Mouse (Mus musculus) ES-CJ7 (cell line): ENCODE measurements around the gene Snd1.
"Not testable (repeated sequence)": the region's sequence is repeated elsewhere in the genome, so short reads cannot be mapped to it uniquely, and the experiment has no call there.

Experiments used
- DNase-seq: peaks from one replicate; pipeline ENCODE4 v3.0.0; 2011; ENCODE audit warnings: low read depth, low spot score

The Snd1 gene

GRCm38 (mm10) chr6:28486008-28486407 is 11.1 kb downstream of the Snd1 start:
- DNase-seq, result no peak

GRCm38 (mm10) chr6:28486471-28486870 is 11.5 kb downstream of the Snd1 start:
- no peak for DNase-seq

GRCm38 (mm10) chr6:28486905-28487304 is 12.0 kb downstream of the Snd1 start:
- DNase-seq, result no peak

- DNase-seq, result no peak
These were observed 13.4 kb downstream of the Snd1 start for GRCm38 (mm10) chr6:28488204-28488851.

GRCm38 (mm10) chr6:28490612-28491011 is 15.7 kb downstream of the Snd1 start:
- DNase-seq, result no peak

- no peak for DNase-seq
These were observed 16.3 kb downstream of the Snd1 start for GRCm38 (mm10) chr6:28491198-28491597.

GRCm38 (mm10) chr6:28497837-28498236 is 22.9 kb downstream of the Snd1 start:
- no peak for DNase-seq

GRCm38 (mm10) chr6:28502576-28502975 is 27.6 kb downstream of the Snd1 start:
- no peak for DNase-seq

- DNase-seq, result no peak
These were observed 28.2 kb downstream of the Snd1 start for GRCm38 (mm10) chr6:28503148-28503547.

GRCm38 (mm10) chr6:28504611-28505010 is 29.7 kb downstream of the Snd1 start:
- no peak for DNase-seq

GRCm38 (mm10) chr6:28507759-28508158 is 32.8 kb downstream of the Snd1 start:
- DNase-seq, result no peak

- no peak for DNase-seq
These were observed 39.3 kb downstream of the Snd1 start for GRCm38 (mm10) chr6:28514195-28514594.

- no peak for DNase-seq
These were observed 40.0 kb downstream of the Snd1 start for GRCm38 (mm10) chr6:28514830-28515350.

GRCm38 (mm10) chr6:28516618-28517017 is 41.7 kb downstream of the Snd1 start:
- no peak for DNase-seq

GRCm38 (mm10) chr6:28517050-28517449 is 42.1 kb downstream of the Snd1 start:
- no peak for DNase-seq

GRCm38 (mm10) chr6:28519426-28519825 is 44.5 kb downstream of the Snd1 start:
- DNase-seq, result no peak

GRCm38 (mm10) chr6:28520787-28521186 is 45.8 kb downstream of the Snd1 start:
- DNase-seq, result not testable (repeated sequence)

- DNase-seq, result no peak
These were observed 46.5 kb downstream of the Snd1 start for GRCm38 (mm10) chr6:28521416-28521815.

- peak; percentile 73 for DNase-seq
These were observed 50.6 kb downstream of the Snd1 start for GRCm38 (mm10) chr6:28525589-28525988.

- no peak for DNase-seq
These were observed 52.5 kb downstream of the Snd1 start for GRCm38 (mm10) chr6:28527459-28527858.

- DNase-seq, result no peak
These were observed 53.3 kb downstream of the Snd1 start for GRCm38 (mm10) chr6:28528208-28528607.

- no peak for DNase-seq
These were observed 61.5 kb downstream of the Snd1 start for GRCm38 (mm10) chr6:28536464-28536863.

- DNase-seq, result no peak
These were observed 63.0 kb downstream of the Snd1 start for GRCm38 (mm10) chr6:28537851-28538527.
